Mouse (Mus musculus): ENCODE data around the gene Olfr1045. TPM values are rescaled to one million over a fixed set of nuclear protein-coding genes. Genes with fewer than 3 reads are reported as not detected.

Gene Olfr1045
- polyA plus RNA-seq, 1 experiment from 2014 or later: not detected

- Histone ChIP-seq H3K4me2 (ENCODE audit: low read depth, low read length, severe bottlenecking) (no peak within 1 kb of the TSS), H3K4me1 (replicated peaks; ENCODE audit: control insufficient read depth, insufficient read depth, low read length) (no peaks in the 10 kb centered on the region), H3K4me3 (ENCODE audit: low read depth, low read length) (no peak within 1 kb of the TSS), H3K9me3 (ENCODE audit: control insufficient read depth, low read length) (no peaks in the 10 kb centered on the region), H3K9ac (ENCODE audit: low read length) (no peak within 1 kb of the TSS), H3K27me3 (ENCODE audit: control insufficient read depth, insufficient read depth, low read length) (no peaks in the 10 kb centered on the region), H3K36me3 (ENCODE audit: control insufficient read depth, insufficient read depth, low read length) (no peaks in the 10 kb centered on the region), H3K27ac (ENCODE audit: low read depth, low read length) (no peak within 1 kb of the TSS)
- ATAC-seq (replicated peaks; ENCODE audit: low FRiP score) (no peak), DNase-seq (ENCODE audit: low spot score) (no peak)
- 83% methylated on average over 2 of the region's 2 CpGs for WGBS
Observed at GRCm38 (mm10) chr2:86167422-86167821, 35.4 kb downstream of the Olfr1045 start, which contains the start of gene Olfr1043. Gene Olfr1043, minus strand, starts transcription at chr2:86167522.

GRCm38 (mm10) chr2:86161738-86162137 is 41.1 kb downstream of the Olfr1045 start, which contains the start of gene Olfr1042:
Gene Olfr1042, minus strand, starts transcription at chr2:86161838.
- Histone ChIP-seq H3K4me1 (replicated peaks; ENCODE audit: control insufficient read depth, insufficient read depth, low read length) (no peaks in the 10 kb centered on the region), H3K9me3 (ENCODE audit: control insufficient read depth, low read length) (no peaks in the 10 kb centered on the region), H3K27ac (ENCODE audit: low read depth, low read length) (no peak within 1 kb of the TSS), H3K4me3 (ENCODE audit: low read depth, low read length) (no peak within 1 kb of the TSS), H3K27me3 (ENCODE audit: control insufficient read depth, insufficient read depth, low read length) (no peaks in the 10 kb centered on the region), H3K9ac (ENCODE audit: low read length) (no peak within 1 kb of the TSS), H3K4me2 (ENCODE audit: low read depth, low read length, severe bottlenecking) (no peak within 1 kb of the TSS), H3K36me3 (ENCODE audit: control insufficient read depth, insufficient read depth, low read length) (no peaks in the 10 kb centered on the region)
- 92% methylated on average over 2 of the region's 2 CpGs for WGBS
- DNase-seq (ENCODE audit: low spot score) (no peak), ATAC-seq (replicated peaks; ENCODE audit: low FRiP score) (no peak)

GRCm38 (mm10) chr2:86146632-86147031 is 56.2 kb downstream of the Olfr1045 start, which contains the start of gene Olfr1040:
Gene Olfr1040, minus strand, starts transcription at chr2:86146732.
- Histone ChIP-seq H3K27ac (ENCODE audit: low read depth, low read length) (no peak within 1 kb of the TSS), H3K4me3 (ENCODE audit: low read depth, low read length) (no peak within 1 kb of the TSS), H3K27me3 (ENCODE audit: control insufficient read depth, insufficient read depth, low read length) (no peaks in the 10 kb centered on the region), H3K36me3 (ENCODE audit: control insufficient read depth, insufficient read depth, low read length) (no peaks in the 10 kb centered on the region), H3K9me3 (ENCODE audit: control insufficient read depth, low read length) (no peaks in the 10 kb centered on the region), H3K4me1 (replicated peaks; ENCODE audit: control insufficient read depth, insufficient read depth, low read length) (no peaks in the 10 kb centered on the region), H3K4me2 (ENCODE audit: low read depth, low read length, severe bottlenecking) (no peak within 1 kb of the TSS), H3K9ac (ENCODE audit: low read length) (no peak within 1 kb of the TSS)
- DNase-seq (ENCODE audit: low spot score): no peak
- no peak for ATAC-seq (replicated peaks; ENCODE audit: low FRiP score)
- WGBS: 83% methylated on average over 1 of the region's 1 CpGs

Other genes with a start within 250 kb of the Olfr1045 start
- gene Olfr1029, start 229.1 kb downstream of the Olfr1045 start, polyA plus RNA-seq (2014; fragmentation: Nextera tagmentation; extraction: Ambion mirVana): not detected in 2 replicates
- gene Olfr1030, start 223.7 kb downstream of the Olfr1045 start, polyA plus RNA-seq (2014; fragmentation: Nextera tagmentation; extraction: Ambion mirVana): not detected in 2 replicates
- gene Olfr1031, start 212.7 kb downstream of the Olfr1045 start, polyA plus RNA-seq (2014; fragmentation: Nextera tagmentation; extraction: Ambion mirVana): not detected in 2 replicates
- not detected in 2 replicates for gene Olfr1032, start 197.5 kb downstream of the Olfr1045 start, polyA plus RNA-seq (2014; fragmentation: Nextera tagmentation; extraction: Ambion mirVana)
- gene Olfr1033, start 182.4 kb downstream of the Olfr1045 start, polyA plus RNA-seq (2014; fragmentation: Nextera tagmentation; extraction: Ambion mirVana): not detected in 2 replicates
- gene Olfr1034, start 157.1 kb downstream of the Olfr1045 start, polyA plus RNA-seq (2014; fragmentation: Nextera tagmentation; extraction: Ambion mirVana): not detected in 2 replicates
- gene Olfr1036, start 129.0 kb downstream of the Olfr1045 start, polyA plus RNA-seq (2014; fragmentation: Nextera tagmentation; extraction: Ambion mirVana): not detected in 2 replicates
- not detected in 2 replicates for gene Olfr1037, start 115.6 kb downstream of the Olfr1045 start, polyA plus RNA-seq (2014; fragmentation: Nextera tagmentation; extraction: Ambion mirVana)
- not detected in 2 replicates for gene Olfr1039, start 67.1 kb downstream of the Olfr1045 start, polyA plus RNA-seq (2014; fragmentation: Nextera tagmentation; extraction: Ambion mirVana)
- gene Olfr1040, start 56.3 kb downstream of the Olfr1045 start, polyA plus RNA-seq (2014; fragmentation: Nextera tagmentation; extraction: Ambion mirVana): not detected in 2 replicates
- not detected in 2 replicates for gene Olfr1042, start 41.2 kb downstream of the Olfr1045 start, polyA plus RNA-seq (2014; fragmentation: Nextera tagmentation; extraction: Ambion mirVana)
- not detected in 2 replicates for gene Olfr1043, start 35.5 kb downstream of the Olfr1045 start, polyA plus RNA-seq (2014; fragmentation: Nextera tagmentation; extraction: Ambion mirVana)
- gene Olfr1044, start 25.2 kb downstream of the Olfr1045 start, polyA plus RNA-seq (2014; fragmentation: Nextera tagmentation; extraction: Ambion mirVana): not detected in 2 replicates
- gene Olfr52, start 17.3 kb downstream of the Olfr1045 start, polyA plus RNA-seq (2014; fragmentation: Nextera tagmentation; extraction: Ambion mirVana): not detected in 2 replicates
- gene Olfr1046, start 16.3 kb upstream of the Olfr1045 start, polyA plus RNA-seq (2014; fragmentation: Nextera tagmentation; extraction: Ambion mirVana): not detected in 2 replicates
- gene Olfr1047, start 28.4 kb upstream of the Olfr1045 start, polyA plus RNA-seq (2014; fragmentation: Nextera tagmentation; extraction: Ambion mirVana): not detected in 2 replicates
- not detected in 2 replicates for gene Olfr1048, start 37.3 kb upstream of the Olfr1045 start, polyA plus RNA-seq (2014; fragmentation: Nextera tagmentation; extraction: Ambion mirVana)
- not detected in 2 replicates for gene Olfr1049, start 55.3 kb upstream of the Olfr1045 start, polyA plus RNA-seq (2014; fragmentation: Nextera tagmentation; extraction: Ambion mirVana)
- not detected in 2 replicates for gene Olfr1051, start 76.1 kb upstream of the Olfr1045 start, polyA plus RNA-seq (2014; fragmentation: Nextera tagmentation; extraction: Ambion mirVana)
- not detected in 2 replicates for gene Olfr1052, start 89.4 kb upstream of the Olfr1045 start, polyA plus RNA-seq (2014; fragmentation: Nextera tagmentation; extraction: Ambion mirVana)
- not detected in 2 replicates for gene Olfr1053, start 112.3 kb upstream of the Olfr1045 start, polyA plus RNA-seq (2014; fragmentation: Nextera tagmentation; extraction: Ambion mirVana)
- not detected in 2 replicates for gene Olfr1054, start 132.4 kb upstream of the Olfr1045 start, polyA plus RNA-seq (2014; fragmentation: Nextera tagmentation; extraction: Ambion mirVana)
- gene Olfr1055, start 147.3 kb upstream of the Olfr1045 start, polyA plus RNA-seq (2014; fragmentation: Nextera tagmentation; extraction: Ambion mirVana): not detected in 2 replicates
- not detected in 2 replicates for gene Olfr1056, start 159.5 kb upstream of the Olfr1045 start, polyA plus RNA-seq (2014; fragmentation: Nextera tagmentation; extraction: Ambion mirVana)
- not detected in 2 replicates for gene Olfr1057, start 175.4 kb upstream of the Olfr1045 start, polyA plus RNA-seq (2014; fragmentation: Nextera tagmentation; extraction: Ambion mirVana)
- not detected in 2 replicates for gene Olfr1058, start 185.6 kb upstream of the Olfr1045 start, polyA plus RNA-seq (2014; fragmentation: Nextera tagmentation; extraction: Ambion mirVana)
- not detected in 2 replicates for gene Olfr1061, start 211.0 kb upstream of the Olfr1045 start, polyA plus RNA-seq (2014; fragmentation: Nextera tagmentation; extraction: Ambion mirVana)
- not detected in 2 replicates for gene Olfr1062, start 223.7 kb upstream of the Olfr1045 start, polyA plus RNA-seq (2014; fragmentation: Nextera tagmentation; extraction: Ambion mirVana)
- not detected in 2 replicates for gene Olfr1065, start 247.6 kb upstream of the Olfr1045 start, polyA plus RNA-seq (2014; fragmentation: Nextera tagmentation; extraction: Ambion mirVana)

Data from forebrain, embryonic 11.5 days (tissue).